Mouse (Mus musculus) E14TG2a.4 (cell line): ENCODE measurements at regions not wholly inside any gene's neighbourhood (a gene's known extent, or its start where the extent isn't known, plus 50 kb on each side); places are given as distances from the start of the nearest gene placed in this dataset.

Experiments
- CTCF ChIP-seq: conservative IDR thresholded peaks from 2 replicates; pipeline ENCODE4 v1.5.1; 2014; ENCODE audit warnings: low read length
- POU5F1 ChIP-seq: IDR thresholded peaks from 2 replicates; pipeline ENCODE4 v1.6.1; 2014; ENCODE audit warnings: low read length, borderline replicate concordance

DNA sequence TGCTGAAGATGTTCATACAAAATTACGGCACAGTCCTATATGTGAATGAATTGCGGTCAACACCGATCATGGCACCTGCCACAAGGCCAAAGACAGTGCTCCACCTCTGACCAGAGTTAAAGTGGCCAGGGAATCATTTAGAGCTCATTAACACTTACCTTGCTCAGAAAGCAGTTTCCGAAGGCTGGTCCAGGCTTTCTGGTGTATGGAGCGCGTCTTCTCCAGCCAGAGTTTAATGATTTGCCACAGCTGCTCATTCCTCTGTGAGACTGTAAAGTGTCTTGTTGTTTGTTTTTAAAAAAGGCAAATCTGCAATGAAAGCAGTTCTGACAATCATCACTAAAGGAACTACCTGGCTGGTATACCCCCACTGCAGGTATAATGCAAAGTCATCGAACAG is 256.7 kb downstream of the Nfkbiz start:
- TF ChIP-seq CTCF, result no peak
- TF ChIP-seq POU5F1, result no peak
